Mouse (Mus musculus) olfactory bulb, adult 2 months (tissue): ENCODE results near the gene Exoc3l4.

ENCODE experiments used
- CTCF ChIP-seq: fragments of 200-500 bp; IDR thresholded peaks from 2 replicates; pipeline ENCODE4 v1.5.1; 2012; ENCODE audit warnings: low read depth, mild to moderate bottlenecking, low read length, moderate library complexity; ENCODE audit not compliant: insufficient read depth
- POLR2A ChIP-seq: fragments of 200-500 bp; IDR thresholded peaks from 2 replicates; pipeline ENCODE4 v1.6.1; 2012; ENCODE audit warnings: mild to moderate bottlenecking, low read depth, low read length, moderate library complexity; ENCODE audit not compliant: insufficient read depth

GRCm38 (mm10) chr12:111411631-111412355 lies 5.0 kb upstream of the Exoc3l4 start:
- TF ChIP-seq POLR2A (no peak), CTCF (no peak)
